15 mouse cellular contexts compared by ENCODE assay signal in genomic region chr3:117487281-117488027, GRCm38 (mm10).
"Had no signal": no experiment of that assay in that cellular context is flagged by ENCODE, and none has a peak within 500 bp of the region (broad histone marks: within the 10 kb centered on the region; RNA-seq: fewer than 3 reads in every experiment).

No protein-coding gene starts in this region.

- H3K36me3 ChIP-seq: midbrain, embryonic 10.5 days; midbrain, embryonic 12.5 days; neural tube, embryonic 13.5 days; neural tube, embryonic 15.5 days had no signal

- H3K4me2 ChIP-seq: lung, embryonic 14.5 days; midbrain, embryonic 12.5 days; neural tube, embryonic 13.5 days; neural tube, embryonic 15.5 days had no signal

- H3K27me3 ChIP-seq: midbrain, embryonic 12.5 days; neural tube, embryonic 13.5 days; neural tube, embryonic 15.5 days had no signal

- H3K4me1 ChIP-seq: midbrain, embryonic 10.5 days; midbrain, embryonic 12.5 days; neural tube, embryonic 13.5 days; neural tube, embryonic 15.5 days had no signal

- H3K9ac ChIP-seq: lung, embryonic 14.5 days; midbrain, embryonic 12.5 days; neural tube, embryonic 13.5 days; neural tube, embryonic 15.5 days had no signal

- DNase-seq: lung, adult 18-20 months; lung, embryonic 14.5 days; lung, postnatal 10 days; lung, postnatal 4 days; midbrain, embryonic 14.5 days; right cerebral cortex, postnatal 14 days; thymus, adult 18-20 months; thymus, postnatal 14 days; thymus, postnatal 36 days had no signal

- H3K9me3 ChIP-seq: midbrain, embryonic 10.5 days; midbrain, embryonic 12.5 days had no signal

- H3K4me3 ChIP-seq: midbrain, embryonic 10.5 days; midbrain, embryonic 12.5 days; myocyte; neural tube, embryonic 13.5 days; neural tube, embryonic 15.5 days had no signal

- H3K27ac ChIP-seq: midbrain, embryonic 10.5 days; midbrain, embryonic 12.5 days; neural tube, embryonic 13.5 days; neural tube, embryonic 15.5 days had no signal

- ATAC-seq: midbrain, embryonic 16.5 days had no signal
